Mouse (Mus musculus): ENCODE data around the gene Kcnab2. TPM values are rescaled to one million over a fixed set of nuclear protein-coding genes. Genes with fewer than 3 reads are reported as not detected.

Gene Kcnab2
- polyA plus RNA-seq, 1 experiment from 2014 or later = 2.6 TPM

DNA sequence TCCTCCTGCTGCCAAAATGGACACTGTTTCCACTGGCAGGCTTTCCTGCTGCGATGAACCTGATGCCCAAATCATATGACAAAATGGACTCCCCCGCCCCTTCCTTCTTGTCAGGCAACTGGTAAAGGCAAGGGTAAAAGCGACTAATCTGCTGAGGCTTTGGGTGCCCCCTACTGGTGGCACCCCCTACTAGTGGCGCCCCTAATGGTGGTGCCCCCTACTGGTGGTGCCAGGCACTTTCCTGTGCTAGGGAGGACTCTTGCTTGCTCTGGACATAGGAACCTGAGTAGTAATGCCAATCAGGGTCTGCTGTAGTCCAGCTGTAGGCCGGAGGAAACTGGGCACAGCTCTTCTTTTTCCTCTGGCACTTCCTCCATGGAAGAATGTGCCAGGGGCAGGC lies 45.4 kb downstream of the Kcnab2 start:
- 59% methylated on average over 5 of the region's 5 CpGs for WGBS
- no peak for ATAC-seq
- no peak overlapping the region for H3K27ac ChIP-seq (ENCODE audit: low read length)
- no peak overlapping the region for H3K4me2 ChIP-seq (replicated peaks; ENCODE audit: low read depth, low read length)
- H3K9me3 ChIP-seq (ENCODE audit: low read length) = no peaks in the 10 kb centered on the region
- H3K9ac ChIP-seq (replicated peaks; ENCODE audit: low read depth) = no peak overlapping the region
- TF ChIP-seq EP300 (IDR thresholded peaks at IDR 0.05) (no peak), CTCF (IDR thresholded peaks at IDR 0.05) (peak; percentile 75)
- H3K36me3 ChIP-seq (ENCODE audit: insufficient read depth, low read length) = no peaks in the 10 kb centered on the region
- no peaks in the 10 kb centered on the region for H3K27me3 ChIP-seq (replicated peaks; ENCODE audit: insufficient read depth, low read length)
- H3K4me1 ChIP-seq (ENCODE audit: insufficient read depth, low read depth, low read length) = no peaks in the 10 kb centered on the region
- H3K4me3 ChIP-seq (ENCODE audit: low read depth, low read length) = no peak overlapping the region
- no peak for DNase-seq (ENCODE audit: low spot score)

DNA sequence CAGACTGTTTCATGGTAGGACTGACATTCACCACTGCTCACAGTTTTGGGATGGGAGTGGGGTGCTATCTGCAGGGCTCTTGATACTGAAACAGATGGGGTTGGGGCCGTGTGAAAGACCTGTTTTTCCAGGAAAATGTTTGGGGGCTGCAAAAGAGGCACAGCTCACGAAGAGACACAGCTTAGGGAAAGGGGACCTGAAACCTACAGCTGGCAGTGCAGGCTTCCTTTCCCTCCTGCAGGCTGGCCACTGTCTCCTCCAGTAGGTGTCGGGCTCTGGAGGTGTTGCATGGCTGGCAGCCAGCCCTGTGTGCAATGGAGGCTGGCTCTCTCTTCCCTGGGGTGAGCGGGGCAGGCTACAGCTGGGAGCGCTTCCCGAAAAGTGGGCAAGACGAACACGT lies 49.4 kb downstream of the Kcnab2 start:
- no peak overlapping the region for H3K4me2 ChIP-seq (replicated peaks; ENCODE audit: low read depth, low read length)
- no peaks in the 10 kb centered on the region for H3K36me3 ChIP-seq (ENCODE audit: insufficient read depth, low read length)
- no peak for TF ChIP-seq EP300 (IDR thresholded peaks at IDR 0.05)
- no peak for TF ChIP-seq CTCF (IDR thresholded peaks at IDR 0.05)
- WGBS = 53% methylated on average over 8 of the region's 8 CpGs
- no peak overlapping the region for H3K4me3 ChIP-seq (ENCODE audit: low read depth, low read length)
- H3K4me1 ChIP-seq (ENCODE audit: insufficient read depth, low read depth, low read length) = no peaks in the 10 kb centered on the region
- H3K9me3 ChIP-seq (ENCODE audit: low read length) = no peaks in the 10 kb centered on the region
- no peaks in the 10 kb centered on the region for H3K27me3 ChIP-seq (replicated peaks; ENCODE audit: insufficient read depth, low read length)
- DNase-seq (ENCODE audit: low spot score) (no peak), ATAC-seq (no peak)
- H3K9ac ChIP-seq (replicated peaks; ENCODE audit: low read depth) = no peak overlapping the region
- H3K27ac ChIP-seq (ENCODE audit: low read length) = no peak overlapping the region

DNA sequence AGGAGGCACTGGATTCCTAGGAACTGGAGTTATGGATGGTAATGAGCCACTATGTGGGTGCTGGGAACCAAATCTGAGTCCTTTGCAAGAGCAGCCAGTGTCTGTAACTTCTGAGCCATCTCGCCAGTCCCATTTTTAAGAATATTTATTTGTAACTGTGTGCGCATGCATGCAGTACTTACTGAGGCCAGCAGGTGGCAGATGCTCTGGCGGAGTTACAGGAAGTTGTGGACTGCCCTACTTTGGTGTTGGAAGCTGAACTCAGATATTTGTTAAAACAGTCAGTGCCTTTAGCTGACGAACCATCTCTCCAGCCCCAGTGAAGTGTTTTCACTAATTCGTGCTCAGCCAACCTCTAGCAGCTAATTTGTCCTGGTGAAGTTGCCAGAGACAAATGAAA lies 52.7 kb downstream of the Kcnab2 start:
- no peaks in the 10 kb centered on the region for H3K9me3 ChIP-seq (ENCODE audit: low read length)
- no peak overlapping the region for H3K9ac ChIP-seq (replicated peaks; ENCODE audit: low read depth)
- H3K4me2 ChIP-seq (replicated peaks; ENCODE audit: low read depth, low read length) = no peak overlapping the region
- DNase-seq (ENCODE audit: low spot score) = no peak
- 64% methylated on average over 5 of the region's 5 CpGs for WGBS
- no peak for ATAC-seq
- no peak overlapping the region for H3K27ac ChIP-seq (ENCODE audit: low read length)
- no peaks in the 10 kb centered on the region for H3K4me1 ChIP-seq (ENCODE audit: insufficient read depth, low read depth, low read length)
- no peaks in the 10 kb centered on the region for H3K27me3 ChIP-seq (replicated peaks; ENCODE audit: insufficient read depth, low read length)
- TF ChIP-seq EP300 (IDR thresholded peaks at IDR 0.05) (no peak), CTCF (IDR thresholded peaks at IDR 0.05) (peak; percentile 63)
- H3K4me3 ChIP-seq (ENCODE audit: low read depth, low read length) = no peak overlapping the region
- H3K36me3 ChIP-seq (ENCODE audit: insufficient read depth, low read length) = no peaks in the 10 kb centered on the region

DNA sequence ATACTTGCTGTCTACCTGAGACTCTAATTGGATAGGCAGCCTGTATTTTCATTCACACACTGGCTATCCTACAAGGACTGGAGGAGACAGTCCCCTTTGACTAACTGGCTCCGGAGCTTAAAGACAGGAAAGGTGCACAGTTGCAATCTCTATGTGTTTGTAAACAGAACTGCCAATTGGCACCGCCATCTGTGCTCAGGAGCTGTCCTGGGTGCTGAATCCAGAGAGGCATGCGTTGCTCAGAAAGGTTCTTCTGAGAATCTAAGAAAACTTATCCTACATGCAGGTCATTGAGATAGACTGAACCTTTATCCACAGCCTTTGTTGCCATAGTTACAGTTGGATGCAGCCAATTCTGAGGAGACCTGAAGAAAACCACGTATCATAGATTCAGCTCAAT lies 53.3 kb downstream of the Kcnab2 start:
- H3K4me2 ChIP-seq (replicated peaks; ENCODE audit: low read depth, low read length) = no peak overlapping the region
- TF ChIP-seq EP300 (IDR thresholded peaks at IDR 0.05) (no peak), CTCF (IDR thresholded peaks at IDR 0.05) (no peak)
- H3K27ac ChIP-seq (ENCODE audit: low read length) = no peak overlapping the region
- H3K9me3 ChIP-seq (ENCODE audit: low read length) = no peaks in the 10 kb centered on the region
- no peak for ATAC-seq
- no peaks in the 10 kb centered on the region for H3K36me3 ChIP-seq (ENCODE audit: insufficient read depth, low read length)
- no peak overlapping the region for H3K4me3 ChIP-seq (ENCODE audit: low read depth, low read length)
- H3K4me1 ChIP-seq (ENCODE audit: insufficient read depth, low read depth, low read length) = no peaks in the 10 kb centered on the region
- no peak overlapping the region for H3K9ac ChIP-seq (replicated peaks; ENCODE audit: low read depth)
- DNase-seq (ENCODE audit: low spot score) = peak; percentile 41
- 38% methylated on average over 4 of the region's 4 CpGs for WGBS
- H3K27me3 ChIP-seq (replicated peaks; ENCODE audit: insufficient read depth, low read length) = no peaks in the 10 kb centered on the region

DNA sequence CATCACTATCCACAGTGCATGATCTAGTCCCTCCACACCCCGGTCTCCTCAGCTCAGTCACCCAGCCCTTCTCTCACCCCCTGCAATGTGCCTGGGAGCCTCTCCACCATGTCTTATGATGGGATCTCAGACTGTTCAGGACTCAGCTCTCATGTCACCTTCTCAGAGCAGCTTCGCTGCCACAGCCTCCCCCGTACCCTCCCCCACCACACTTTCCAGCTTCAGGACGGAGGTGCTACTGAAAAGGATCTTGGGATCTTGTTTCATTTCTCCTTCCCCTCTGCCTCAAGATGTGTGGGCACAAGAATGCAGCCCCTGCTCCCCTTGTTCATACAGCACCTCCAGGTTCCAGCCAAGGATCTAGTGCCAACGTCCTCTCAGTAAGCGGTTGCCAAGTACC lies 54.1 kb downstream of the Kcnab2 start:
- no peak overlapping the region for H3K4me2 ChIP-seq (replicated peaks; ENCODE audit: low read depth, low read length)
- 80% methylated on average over 6 of the region's 6 CpGs for WGBS
- ATAC-seq = no peak
- H3K27me3 ChIP-seq (replicated peaks; ENCODE audit: insufficient read depth, low read length) = no peaks in the 10 kb centered on the region
- TF ChIP-seq CTCF (IDR thresholded peaks at IDR 0.05) (no peak), EP300 (IDR thresholded peaks at IDR 0.05) (no peak)
- H3K4me1 ChIP-seq (ENCODE audit: insufficient read depth, low read depth, low read length) = no peaks in the 10 kb centered on the region
- H3K9me3 ChIP-seq (ENCODE audit: low read length) = no peaks in the 10 kb centered on the region
- no peak overlapping the region for H3K4me3 ChIP-seq (ENCODE audit: low read depth, low read length)
- no peak overlapping the region for H3K27ac ChIP-seq (ENCODE audit: low read length)
- no peak overlapping the region for H3K9ac ChIP-seq (replicated peaks; ENCODE audit: low read depth)
- DNase-seq (ENCODE audit: low spot score) = no peak
- no peaks in the 10 kb centered on the region for H3K36me3 ChIP-seq (ENCODE audit: insufficient read depth, low read length)

DNA sequence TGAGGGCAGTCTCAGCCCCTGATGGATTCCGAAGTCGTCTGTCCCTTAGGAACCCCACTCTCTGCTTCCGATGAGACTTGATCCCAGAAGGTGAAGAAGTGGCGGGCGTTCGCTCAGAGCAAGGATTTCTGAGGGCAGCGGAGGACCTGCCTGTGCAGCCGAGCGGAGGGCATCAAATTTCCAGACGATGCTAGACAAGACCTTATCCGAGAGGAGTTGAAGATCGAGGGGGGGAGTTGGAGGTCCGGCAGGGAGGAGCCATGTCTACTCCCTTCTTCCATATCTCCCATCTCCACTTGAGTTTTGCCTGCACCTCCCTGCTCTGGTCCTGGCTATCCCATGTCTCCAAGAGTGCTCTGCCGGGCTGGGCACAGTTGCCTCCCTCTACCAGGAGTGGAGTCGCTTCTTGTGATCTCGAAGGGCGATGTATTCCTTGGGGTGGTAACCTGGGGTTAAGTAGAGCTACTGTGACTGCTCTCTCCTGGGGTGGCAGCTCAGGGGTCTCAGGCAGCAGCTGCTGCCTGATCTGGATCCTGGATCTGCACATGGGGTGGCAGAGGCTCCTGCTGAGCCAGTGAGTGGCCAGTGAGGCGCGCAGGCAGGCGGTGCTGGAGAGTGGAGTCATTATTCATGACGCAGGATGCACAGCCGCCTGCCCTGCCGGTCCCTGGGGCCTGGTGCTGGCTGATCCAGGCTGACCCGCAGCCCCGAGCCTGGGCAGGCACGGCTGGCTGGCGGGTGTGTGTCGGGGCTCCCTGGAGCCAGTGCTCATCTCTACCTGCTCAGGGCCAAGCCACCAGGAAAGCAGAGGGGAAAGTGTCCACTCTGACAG lies 59.2 kb downstream of the Kcnab2 start:
- Histone ChIP-seq H3K9me3 (ENCODE audit: low read length) (no peaks in the 10 kb centered on the region), H3K4me2 (replicated peaks; ENCODE audit: low read depth, low read length) (no peak overlapping the region), H3K27me3 (replicated peaks; ENCODE audit: insufficient read depth, low read length) (no peaks in the 10 kb centered on the region), H3K4me1 (ENCODE audit: insufficient read depth, low read depth, low read length) (no peaks in the 10 kb centered on the region), H3K9ac (replicated peaks; ENCODE audit: low read depth) (no peak overlapping the region), H3K27ac (ENCODE audit: low read length) (no peak overlapping the region), H3K4me3 (ENCODE audit: low read depth, low read length) (no peak overlapping the region), H3K36me3 (ENCODE audit: insufficient read depth, low read length) (no peaks in the 10 kb centered on the region)
- DNase-seq (ENCODE audit: low spot score) (no peak), ATAC-seq (no peak)
- 42% methylated on average over 28 of the region's 28 CpGs for WGBS
- TF ChIP-seq CTCF (IDR thresholded peaks at IDR 0.05) = no peak
- TF ChIP-seq EP300 (IDR thresholded peaks at IDR 0.05) = no peak

Data from lung, postnatal 0 days (tissue).